Mouse (Mus musculus): ENCODE results near the gene Acads. TPM values are rescaled to one million over a fixed set of nuclear protein-coding genes. Genes with fewer than 3 reads are reported as not detected.
"Not testable (repeated sequence)": the region's sequence is repeated elsewhere in the genome, so short reads cannot be mapped to it uniquely, and the experiment has no call there.

Acads gene
- polyA plus RNA-seq, 1 experiment from 2014 or later: 51.1 TPM

GRCm38 (mm10) chr5:115103253-115103652, 15.9 kb downstream of the Acads start:
- ATAC-seq; H3K9ac ChIP-seq; H3K27me3 ChIP-seq (replicated peaks); H3K4me3 ChIP-seq; H3K4me2 ChIP-seq; H3K27ac ChIP-seq; H3K9me3 ChIP-seq (replicated peaks); H3K4me1 ChIP-seq: not testable (repeated sequence)
- WGBS (ENCODE audit: insufficient replicate concordance): 93% methylated on average over 23 of the region's 23 CpGs
- H3K36me3 ChIP-seq: peaks cover 63% of the 10 kb centered on the region

- 77% methylated on average over 2 of the region's 2 CpGs for WGBS (ENCODE audit: insufficient replicate concordance)
- H3K27ac ChIP-seq: no peak overlapping the region
- no peaks in the 10 kb centered on the region for H3K4me1 ChIP-seq
- no peak overlapping the region for H3K9ac ChIP-seq
- no peaks in the 10 kb centered on the region for H3K9me3 ChIP-seq (replicated peaks)
- ATAC-seq: no peak
- no peak overlapping the region for H3K4me2 ChIP-seq
- no peak overlapping the region for H3K4me3 ChIP-seq
- H3K27me3 ChIP-seq (replicated peaks): no peaks in the 10 kb centered on the region
- peaks cover 69% of the 10 kb centered on the region for H3K36me3 ChIP-seq
Measured at GRCm38 (mm10) chr5:115102231-115102630, 16.9 kb downstream of the Acads start.

- H3K9me3 ChIP-seq (replicated peaks): no peaks in the 10 kb centered on the region
- H3K27ac ChIP-seq: no peak overlapping the region
- 77% methylated on average over 6 of the region's 6 CpGs for WGBS (ENCODE audit: insufficient replicate concordance)
Measured at GRCm38 (mm10) chr5:115100473-115100872, 18.7 kb downstream of the Acads start.

GRCm38 (mm10) chr5:115099991-115100390, 19.2 kb downstream of the Acads start:
- Histone ChIP-seq H3K36me3 (peaks cover 87% of the 10 kb centered on the region), H3K27me3 (replicated peaks) (no peaks in the 10 kb centered on the region), H3K4me3 (no peak overlapping the region), H3K9ac (no peak overlapping the region), H3K4me1 (no peaks in the 10 kb centered on the region), H3K27ac (no peak overlapping the region), H3K4me2 (no peak overlapping the region), H3K9me3 (replicated peaks) (no peaks in the 10 kb centered on the region)
- WGBS (ENCODE audit: insufficient replicate concordance): 86% methylated on average over 9 of the region's 9 CpGs
- ATAC-seq: no peak

More at GRCm38 (mm10) chr5:115100473-115100872, 18.7 kb downstream of the Acads start:
- no peaks in the 10 kb centered on the region for H3K4me1 ChIP-seq
- no peak overlapping the region for H3K4me2 ChIP-seq
- H3K27me3 ChIP-seq (replicated peaks): no peaks in the 10 kb centered on the region
- H3K9ac ChIP-seq: no peak overlapping the region
- no peak overlapping the region for H3K4me3 ChIP-seq
- ATAC-seq: no peak
- peaks cover 82% of the 10 kb centered on the region for H3K36me3 ChIP-seq

- Histone ChIP-seq H3K9ac (no peak overlapping the region), H3K36me3 (peaks cover 92% of the 10 kb centered on the region), H3K4me2 (no peak overlapping the region), H3K27ac (no peak overlapping the region), H3K9me3 (replicated peaks) (no peaks in the 10 kb centered on the region), H3K4me3 (no peak overlapping the region), H3K27me3 (replicated peaks) (no peaks in the 10 kb centered on the region), H3K4me1 (no peaks in the 10 kb centered on the region)
- no peak for ATAC-seq
- 75% methylated on average over 5 of the region's 5 CpGs for WGBS (ENCODE audit: insufficient replicate concordance)
Measured at GRCm38 (mm10) chr5:115099530-115099929, 19.6 kb downstream of the Acads start.

- ATAC-seq: no peak
- Histone ChIP-seq H3K9ac (no peak within 1 kb of the TSS), H3K4me3 (no peak within 1 kb of the TSS), H3K4me1 (no peaks in the 10 kb centered on the region), H3K27me3 (replicated peaks) (no peaks in the 10 kb centered on the region), H3K36me3 (peaks cover 95% of the 10 kb centered on the region), H3K27ac (no peak within 1 kb of the TSS), H3K9me3 (replicated peaks) (no peaks in the 10 kb centered on the region), H3K4me2 (no peak within 1 kb of the TSS)
- WGBS (ENCODE audit: insufficient replicate concordance): 94% methylated on average over 8 of the region's 8 CpGs
Measured at GRCm38 (mm10) chr5:115098195-115098594, 21.0 kb downstream of the Acads start, which contains the start of gene Gm10401. Gene Gm10401 (minus strand): TSS chr5:115098295.

GRCm38 (mm10) chr5:115091776-115092175, 27.4 kb downstream of the Acads start:
- ATAC-seq: no peak
- H3K27me3 ChIP-seq (replicated peaks): no peaks in the 10 kb centered on the region
- H3K36me3 ChIP-seq: peaks cover 100% of the 10 kb centered on the region
- H3K9me3 ChIP-seq (replicated peaks): no peaks in the 10 kb centered on the region
- H3K9ac ChIP-seq: no peak overlapping the region
- H3K27ac ChIP-seq: no peak overlapping the region
- H3K4me1 ChIP-seq: peaks cover 4% of the 10 kb centered on the region; the same call in 1 of the 2 replicates
- 91% methylated on average over 6 of the region's 6 CpGs for WGBS (ENCODE audit: insufficient replicate concordance)
- H3K4me3 ChIP-seq: no peak overlapping the region
- H3K4me2 ChIP-seq: no peak overlapping the region

- no peak overlapping the region for H3K4me3 ChIP-seq
- H3K4me2 ChIP-seq: no peak overlapping the region
- H3K9ac ChIP-seq: no peak overlapping the region
- WGBS (ENCODE audit: insufficient replicate concordance): 72% methylated on average over 3 of the region's 3 CpGs
- no peak for ATAC-seq
- H3K36me3 ChIP-seq: peaks cover 100% of the 10 kb centered on the region
- no peaks in the 10 kb centered on the region for H3K27me3 ChIP-seq (replicated peaks)
- no peak overlapping the region for H3K27ac ChIP-seq
- no peaks in the 10 kb centered on the region for H3K9me3 ChIP-seq (replicated peaks)
- H3K4me1 ChIP-seq: peaks cover 4% of the 10 kb centered on the region; the same call in 1 of the 2 replicates
Measured at GRCm38 (mm10) chr5:115091015-115091414, 28.1 kb downstream of the Acads start.

GRCm38 (mm10) chr5:115089592-115090268, 29.4 kb downstream of the Acads start:
- Histone ChIP-seq H3K9me3 (replicated peaks) (no peaks in the 10 kb centered on the region), H3K9ac (no peak overlapping the region), H3K27me3 (replicated peaks) (no peaks in the 10 kb centered on the region), H3K4me2 (no peak overlapping the region), H3K4me1 (peaks cover 12% of the 10 kb centered on the region), H3K4me3 (no peak overlapping the region), H3K36me3 (peaks cover 100% of the 10 kb centered on the region), H3K27ac (no peak overlapping the region)
- ATAC-seq: no peak
- 96% methylated on average over 5 of the region's 5 CpGs for WGBS (ENCODE audit: insufficient replicate concordance)

- ATAC-seq: no peak
- WGBS (ENCODE audit: insufficient replicate concordance): 94% methylated on average over 2 of the region's 2 CpGs
- no peak overlapping the region for H3K4me2 ChIP-seq
- H3K9me3 ChIP-seq (replicated peaks): no peaks in the 10 kb centered on the region
- H3K36me3 ChIP-seq: peaks cover 99% of the 10 kb centered on the region
- H3K4me1 ChIP-seq: peaks cover 12% of the 10 kb centered on the region
- H3K27me3 ChIP-seq (replicated peaks): no peaks in the 10 kb centered on the region
- H3K4me3 ChIP-seq: no peak overlapping the region
- H3K9ac ChIP-seq: no peak overlapping the region
- no peak overlapping the region for H3K27ac ChIP-seq
Measured at GRCm38 (mm10) chr5:115085675-115086074, 33.5 kb downstream of the Acads start.

- Histone ChIP-seq H3K9me3 (replicated peaks) (no peaks in the 10 kb centered on the region), H3K4me3 (no peak overlapping the region), H3K4me2 (no peak overlapping the region), H3K9ac (no peak overlapping the region), H3K27ac (no peak overlapping the region), H3K4me1 (peaks cover 29% of the 10 kb centered on the region), H3K27me3 (replicated peaks) (no peaks in the 10 kb centered on the region), H3K36me3 (peaks cover 84% of the 10 kb centered on the region)
- ATAC-seq: no peak
- 61% methylated on average over 6 of the region's 6 CpGs for WGBS (ENCODE audit: insufficient replicate concordance)
Measured at GRCm38 (mm10) chr5:115083492-115083891, 35.7 kb downstream of the Acads start.

- no peak overlapping the region for H3K9ac ChIP-seq
- no peaks in the 10 kb centered on the region for H3K27me3 ChIP-seq (replicated peaks)
- H3K27ac ChIP-seq: peak overlapping the region; percentile 17; the same call in 1 of the 2 replicates
- H3K4me1 ChIP-seq: peaks cover 38% of the 10 kb centered on the region
- H3K9me3 ChIP-seq (replicated peaks): no peaks in the 10 kb centered on the region
- no peak for ATAC-seq
- no peak overlapping the region for H3K4me3 ChIP-seq
- WGBS (ENCODE audit: insufficient replicate concordance): 79% methylated on average over 5 of the region's 5 CpGs
- peaks cover 76% of the 10 kb centered on the region for H3K36me3 ChIP-seq
- H3K4me2 ChIP-seq: no peak overlapping the region
Measured at GRCm38 (mm10) chr5:115081636-115082035, 37.5 kb downstream of the Acads start.

Measured in liver, embryonic 12.5 days (tissue).